Mouse (Mus musculus) c-Kit-positive CD71-negative TER-119-negative erythroid progenitor cells, embryonic 14.5 days (primary cell): Measurements from ENCODE around the gene Kif27.

ENCODE experiments used
- DNase-seq: peaks from one replicate; pipeline ENCODE4 v3.0.0-alpha.2; 2013; ENCODE audit warnings: low read depth

Gene Kif27

DNA sequence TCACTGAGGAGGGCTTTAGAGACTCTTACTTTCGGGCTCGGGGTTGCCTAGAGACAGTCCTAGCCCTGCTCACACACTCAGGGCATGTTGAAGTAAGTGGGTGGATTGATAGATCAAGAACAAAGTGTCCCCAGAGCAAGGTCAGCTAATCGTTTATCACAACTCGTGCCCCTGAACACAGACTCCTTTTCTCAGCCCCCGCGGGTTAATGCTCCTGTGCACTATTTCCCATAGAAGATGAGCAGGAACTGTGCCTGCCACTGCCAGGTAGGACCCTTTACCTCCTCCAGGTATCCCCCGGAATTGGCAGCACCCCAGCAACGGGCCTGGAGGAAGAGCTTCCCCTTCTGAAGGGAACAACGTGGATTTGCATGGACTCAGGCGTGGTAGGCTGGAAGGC, 82.7 kb downstream of the Kif27 start:
- DNase-seq, result no peak

DNA sequence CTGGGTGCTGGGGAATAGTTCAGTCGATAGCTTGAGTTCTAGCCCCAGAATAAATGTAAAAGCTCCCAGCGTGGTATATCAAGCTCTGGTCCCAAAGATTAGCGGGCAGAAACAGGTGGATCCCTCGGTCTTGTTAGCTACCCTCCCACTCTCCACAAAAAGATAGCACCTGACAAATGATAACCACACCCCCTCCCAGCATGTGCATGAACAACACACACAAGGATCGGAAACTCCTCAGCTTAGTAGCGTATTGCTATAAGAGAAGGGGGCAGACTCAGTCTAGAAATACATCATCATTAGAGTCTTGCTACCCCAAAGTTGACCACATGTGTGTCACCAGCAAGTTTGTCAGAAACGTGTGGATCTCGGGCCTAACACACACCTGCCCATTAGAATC, 83.3 kb downstream of the Kif27 start, which contains the start of gene Gkap1:
Gkap1 (minus strand) TSS at position 101 of the 400 bp plus-strand sequence.
- DNase-seq, result no peak

DNA sequence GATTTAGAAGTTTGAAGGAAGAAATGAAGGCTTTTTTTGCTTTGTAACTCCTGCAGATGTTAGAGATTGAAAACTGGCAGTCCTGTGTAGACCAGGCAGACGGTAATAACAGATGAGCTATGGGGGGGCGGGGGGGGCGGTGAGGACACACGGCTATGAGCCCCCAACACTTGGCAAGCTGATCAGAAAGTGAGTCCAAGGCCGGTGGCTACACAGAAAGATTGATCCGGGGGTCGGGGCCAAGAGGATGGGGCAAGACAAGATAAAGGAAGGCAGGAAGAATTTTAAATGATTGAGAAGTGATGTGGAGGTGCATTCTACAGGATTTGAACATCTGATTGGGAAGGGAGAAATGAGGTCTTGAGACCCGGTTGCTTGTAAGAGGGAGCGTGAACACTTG, 83.8 kb downstream of the Kif27 start:
- DNase-seq, result no peak

DNA sequence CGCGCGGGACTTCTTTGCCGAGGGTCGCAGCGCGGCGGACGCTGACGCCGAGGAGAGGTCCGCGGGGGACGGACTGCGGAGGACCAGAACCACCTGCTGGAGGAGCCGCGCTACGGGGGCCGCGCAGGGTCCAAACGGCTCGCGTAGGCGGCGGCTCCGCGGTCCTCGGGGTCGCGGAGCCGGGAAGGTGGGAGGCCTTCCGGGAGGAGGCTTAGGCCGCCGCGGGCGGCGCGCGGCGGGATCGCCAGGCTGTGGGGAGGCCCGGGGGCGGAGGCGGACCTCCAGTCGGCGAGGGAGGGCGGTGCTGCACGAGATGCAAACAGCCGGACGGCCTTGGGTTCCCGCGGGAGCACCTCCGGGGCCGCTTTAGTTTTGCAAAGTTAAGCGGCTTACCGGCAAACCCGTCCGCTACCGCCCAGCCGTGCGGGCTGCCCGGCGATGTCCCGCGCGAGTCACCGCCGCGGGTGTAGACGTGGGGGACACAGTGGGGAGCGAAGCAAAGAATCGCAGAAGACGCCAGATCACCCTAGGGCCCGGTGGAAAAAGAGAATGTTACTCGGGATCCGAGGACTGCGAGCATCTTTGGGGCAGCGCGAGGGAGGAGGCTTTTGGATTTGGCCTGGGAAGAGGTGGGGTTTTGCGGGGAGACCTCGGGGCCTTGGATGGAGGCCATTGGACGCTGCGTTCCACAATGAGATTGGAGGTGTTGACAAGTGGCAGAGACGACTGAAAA, 84.5 kb downstream of the Kif27 start:
- peak; percentile 48 for DNase-seq

DNA sequence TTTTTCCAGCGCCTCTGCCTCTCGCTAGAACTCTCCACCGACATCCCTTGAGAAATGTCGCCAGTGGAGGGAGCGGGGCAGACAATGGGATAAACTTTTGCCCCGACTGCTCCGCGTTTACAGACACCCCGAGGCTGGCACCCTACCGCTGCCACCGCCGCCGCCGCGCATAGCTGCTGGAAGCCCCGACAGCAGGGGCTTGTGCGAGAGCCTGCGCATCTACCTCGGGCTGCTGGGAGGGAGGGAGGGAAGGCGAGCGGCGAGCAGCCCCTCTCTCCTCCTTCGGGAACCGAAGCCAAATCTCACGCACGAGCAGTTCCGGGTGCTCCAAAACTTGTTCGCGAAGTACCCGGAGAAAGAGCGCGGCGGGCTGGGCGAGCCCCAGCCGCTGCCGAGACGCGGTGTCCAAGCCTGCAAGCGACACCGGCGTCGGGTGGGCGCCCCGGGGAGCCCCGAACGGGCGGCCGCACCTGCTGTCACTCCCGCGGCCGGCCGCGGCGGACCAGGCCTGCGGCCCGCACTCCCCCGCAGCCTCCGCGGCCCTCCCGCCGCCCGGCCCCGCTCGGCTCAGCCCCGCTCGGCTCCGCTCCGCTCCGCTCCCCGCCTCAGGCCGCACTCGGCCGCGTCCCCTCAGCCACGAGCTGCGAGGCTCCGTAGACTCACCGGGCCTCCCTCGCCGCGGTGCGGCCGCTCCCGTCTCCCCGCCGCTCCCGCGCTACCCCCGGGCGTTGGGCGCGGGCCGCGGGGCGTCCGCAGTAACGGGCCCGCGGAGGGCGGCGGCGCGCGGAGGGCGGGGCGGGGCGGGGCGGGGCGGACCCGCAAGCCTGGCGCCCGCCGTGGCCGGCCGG, 85.3 kb downstream of the Kif27 start:
- DNase-seq, result no peak

DNA sequence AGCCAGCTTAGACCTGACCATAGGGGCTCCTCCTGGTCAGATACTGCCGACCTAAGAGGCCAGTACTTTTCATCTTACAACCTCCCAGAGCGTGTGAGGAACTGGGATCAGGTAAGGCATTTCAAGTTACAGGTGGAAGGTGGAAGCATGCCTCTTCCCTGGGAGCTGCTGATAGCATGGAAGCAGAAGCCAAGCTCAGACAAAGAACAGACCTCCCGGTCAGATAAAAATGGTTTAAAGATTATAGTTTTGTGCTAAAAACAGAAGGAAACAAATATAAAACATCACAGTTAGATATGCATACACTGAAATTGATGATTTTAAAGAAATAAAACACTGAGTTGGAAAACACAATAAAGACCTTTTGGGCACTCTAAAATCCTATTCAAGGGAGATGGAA, 92.1 kb downstream of the Kif27 start:
- DNase-seq, result no peak

DNA sequence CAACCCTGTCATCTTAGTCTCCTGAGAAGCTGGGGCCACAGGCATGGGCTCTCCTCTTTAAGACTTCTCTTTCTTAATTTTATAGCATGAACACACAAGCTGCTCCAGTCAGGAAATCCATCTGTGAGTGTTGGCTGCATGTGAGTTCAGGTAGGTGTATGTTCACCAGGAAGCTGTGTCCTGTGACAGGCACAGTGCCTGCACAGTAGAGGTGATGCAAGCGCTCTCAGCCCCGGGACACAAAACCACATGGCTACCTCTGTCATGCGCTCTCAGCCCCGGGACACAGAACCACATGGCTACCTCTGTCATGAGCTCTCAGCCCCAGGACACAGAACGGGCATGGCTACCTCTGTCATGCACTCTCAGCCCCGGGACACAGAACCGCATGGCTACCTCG, 95.4 kb downstream of the Kif27 start:
- no peak for DNase-seq

DNA sequence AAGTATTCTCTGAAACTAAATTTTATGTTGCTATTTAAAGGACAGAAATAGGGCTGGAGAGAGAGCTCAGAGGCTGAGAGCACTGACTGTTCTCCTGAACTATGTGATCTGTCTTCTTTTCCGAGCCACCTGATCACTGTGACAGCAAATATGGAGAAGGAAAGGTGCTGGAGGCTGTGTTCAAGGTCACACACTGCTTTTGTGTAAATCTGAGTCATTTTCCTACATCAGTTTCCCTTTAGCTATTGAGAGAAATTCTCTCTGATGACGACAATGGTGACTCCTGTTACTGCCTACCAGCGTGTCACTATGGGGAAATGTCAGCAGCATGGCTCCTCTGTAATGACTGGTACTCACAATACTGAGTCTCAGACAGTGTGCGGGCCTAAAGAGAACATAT, 97.2 kb downstream of the Kif27 start:
- no peak for DNase-seq

DNA sequence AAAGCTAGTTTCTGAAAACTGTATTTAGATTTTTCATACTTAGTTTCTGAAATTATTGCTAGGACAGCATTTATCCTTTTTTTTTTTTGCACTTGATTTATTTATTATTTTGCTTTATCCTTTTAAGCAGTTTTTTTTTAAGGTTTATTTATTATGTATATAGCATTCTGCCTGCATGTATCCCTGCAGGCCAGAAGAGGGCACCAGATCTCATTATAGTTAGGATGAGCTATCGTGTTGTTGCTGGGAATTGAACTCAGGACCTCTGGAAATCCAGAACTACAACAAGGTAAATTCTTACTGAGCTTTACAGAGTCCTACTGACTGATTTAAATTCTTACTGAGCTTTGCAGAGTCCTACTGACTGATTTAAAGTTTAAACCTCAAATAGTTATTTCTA, 105.7 kb downstream of the Kif27 start:
- no peak for DNase-seq

DNA sequence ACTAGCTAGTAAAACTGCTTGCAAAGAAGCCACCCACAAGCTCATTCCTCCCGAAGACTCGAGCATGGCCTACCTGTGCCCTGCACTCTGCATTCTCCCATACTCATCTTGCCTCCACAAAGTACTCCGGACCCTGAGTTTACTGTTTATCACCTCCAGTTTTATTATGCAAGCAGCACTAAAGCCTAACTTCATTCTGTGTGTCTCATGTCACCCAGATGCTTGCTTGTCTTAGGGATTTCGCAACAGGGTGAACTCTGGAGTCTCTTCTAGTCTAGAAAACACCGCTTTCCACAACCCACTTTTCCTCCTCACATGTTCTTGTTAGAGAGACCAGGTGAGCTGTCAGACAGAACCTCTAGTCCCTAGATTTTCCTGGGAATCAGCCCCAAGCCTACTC, 110.0 kb downstream of the Kif27 start:
- no peak for DNase-seq
